Mouse (Mus musculus) neutrophil, adult 65 days (primary cell): ENCODE data around the gene Zfp442. TPM values are rescaled to one million over a fixed set of nuclear protein-coding genes. Genes with fewer than 3 reads are reported as not detected.

Experiments used
- total RNA-seq: library from RNA; stranded (reverse); gene quantifications from 2 replicates; pipeline ENCODE4 v1.2.4, GENCODE M21; 2023

Zfp442 gene
- 0.36 and 0.47 TPM in 2 replicates for total RNA-seq

GRCm38 (mm10) chr2:150451180-150451919, at the start of gene Zfp442:
Gene Zfp442, minus strand, starts transcription at chr2:150451486.

GRCm38 (mm10) chr2:150484939-150485778, 33.9 kb upstream of the Zfp442 start, which contains the start of gene Zfp345:
Gene Zfp345, minus strand, starts transcription at chr2:150485091.

GRCm38 (mm10) chr2:150362113-150362877, 89.0 kb downstream of the Zfp442 start, which contains the start of gene 3300002I08Rik:
Gene 3300002I08Rik, minus strand, starts transcription at chr2:150362765.

Other genes starting within 250 kb of the Zfp442 start
- gene Zfp937, start 233.4 kb downstream of the Zfp442 start, total RNA-seq = 0.20 and 0.54 TPM in 2 replicates
- 4.1 and 5.5 TPM in 2 replicates for gene Gm21994, start 195.9 kb downstream of the Zfp442 start, total RNA-seq
- not detected in 2 replicates for gene Gm14124, start 194.0 kb downstream of the Zfp442 start, total RNA-seq
- not detected in 2 replicates for gene Gm10130, start 127.8 kb downstream of the Zfp442 start, total RNA-seq
- 0.66 TPM in 1 of 2 replicates, not detected in the other for gene 3300002I08Rik, start 88.7 kb downstream of the Zfp442 start, total RNA-seq
- gene Zfp345, start 33.6 kb upstream of the Zfp442 start, total RNA-seq = not detected in 2 replicates
- 11.9 and 13.8 TPM in 2 replicates for gene Cst7, start 118.9 kb upstream of the Zfp442 start, total RNA-seq
- 41.8 and 55.5 TPM in 2 replicates for gene Apmap, start 157.1 kb upstream of the Zfp442 start, total RNA-seq
- 2.9 and 3.4 TPM in 2 replicates for gene Acss1, start 217.0 kb upstream of the Zfp442 start, total RNA-seq
- not detected in 2 replicates for gene Vsx1, start 237.9 kb upstream of the Zfp442 start, total RNA-seq